Mouse (Mus musculus): ENCODE measurements around the gene Tax1bp1.

DNA sequence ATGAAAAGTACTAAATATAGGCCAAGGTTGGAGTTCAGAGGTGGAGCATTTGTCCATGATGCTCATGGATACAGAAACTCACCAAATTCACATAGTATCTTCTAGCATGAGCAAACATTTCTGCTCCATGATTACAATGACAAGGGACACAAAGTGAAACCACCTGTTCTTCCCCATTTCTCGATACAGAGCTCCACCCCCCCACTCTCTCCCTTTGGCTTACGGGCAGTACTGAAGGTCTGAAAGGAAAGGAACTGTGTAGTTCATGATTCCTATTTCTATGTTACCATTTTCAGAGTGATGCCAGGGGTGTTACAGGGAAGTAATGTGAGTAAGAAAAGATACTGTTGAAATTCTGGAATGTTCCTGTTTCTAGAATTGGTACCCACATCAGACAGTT is 41.0 kb upstream of the Tax1bp1 start:
- TF ChIP-seq CTCF (IDR thresholded peaks at IDR 0.05) (no peak), EP300 (IDR thresholded peaks at IDR 0.05) (no peak)
